Mouse (Mus musculus) stomach, postnatal 0 days (tissue): Measurements from ENCODE around the gene Ubxn6.

ENCODE experiments used
- CTCF ChIP-seq: IDR thresholded peaks from 2 replicates; pipeline ENCODE4 v1.5.1; 2016; ENCODE audit warnings: antibody characterized with exemption, low read depth, mild to moderate bottlenecking, moderate library complexity
- EP300 ChIP-seq: optimal IDR thresholded peaks from 2 replicates; pipeline ENCODE3; 2016; ENCODE audit warnings: antibody characterized with exemption

- TF ChIP-seq EP300, result no peak
- no peak for TF ChIP-seq CTCF
Observed at GRCm38 (mm10) chr17:56039345-56039744, 35.5 kb downstream of the Ubxn6 start.
